Mouse (Mus musculus) forebrain, embryonic 15.5 days (tissue): ENCODE data around the gene Trdn. TPM values are rescaled to one million over a fixed set of nuclear protein-coding genes. Genes with fewer than 3 reads are reported as not detected.

Experiments used
- ATAC-seq: fragments of 200-750 bp; cut with Nextera tagmentation; replicated peaks from 2 replicates; pipeline ENCODE4 v1.8.0; 2017; ENCODE audit warnings: mild to moderate bottlenecking, moderate TSS enrichment, moderate library complexity
- H3K27ac ChIP-seq: fragments of 300-500 bp; sonication (generic); replicated peaks from 2 replicates; pipeline ENCODE4 v1.5.1; 2015; ENCODE audit warnings: mild to moderate bottlenecking, inconsistent platforms
- H3K27me3 ChIP-seq: fragments of 300-500 bp; sonication (generic); 2 replicates; pipeline ENCODE4 v1.6.1; 2015; ENCODE audit warnings: inconsistent platforms
- H3K36me3 ChIP-seq: fragments of 300-500 bp; sonication (generic); 2 replicates; pipeline ENCODE4 v1.6.1; 2015; ENCODE audit warnings: mild to moderate bottlenecking, inconsistent platforms
- H3K4me1 ChIP-seq: fragments of 300-500 bp; sonication (generic); 2 replicates; pipeline ENCODE4 v1.6.1; 2015; ENCODE audit warnings: inconsistent platforms
- H3K4me2 ChIP-seq: fragments of 300-500 bp; sonication (generic); replicated peaks from 2 replicates; pipeline ENCODE4 v1.6.1; 2015; ENCODE audit warnings: mild to moderate bottlenecking, inconsistent platforms
- H3K4me3 ChIP-seq: fragments of 300-500 bp; sonication (generic); 2 replicates; pipeline ENCODE4 v1.5.1; 2015; ENCODE audit warnings: mild to moderate bottlenecking, inconsistent platforms
- H3K9ac ChIP-seq: fragments of 300-500 bp; sonication (generic); replicated peaks from 2 replicates; pipeline ENCODE4 v1.6.1; 2015; ENCODE audit warnings: mild to moderate bottlenecking, inconsistent platforms
- H3K9me3 ChIP-seq: fragments of 300-500 bp; sonication (generic); 2 replicates; pipeline ENCODE4 v1.6.1; 2016; ENCODE audit warnings: inconsistent platforms
- WGBS: fragments of 180-500 bp; shearing (Covaris S2); methylation state at CpG from one replicate; pipeline ENCODE4 v1.1.7; 2015; ENCODE audit warnings: mixed read lengths; 5-methylcytosine and 5-hydroxymethylcytosine counted together
- polyA plus RNA-seq: library from polyadenylated mRNA; unstranded; fragments of >200 nt; fragmentation: Nextera tagmentation; extraction: Ambion mirVana; gene quantifications from 2 replicates; pipeline ENCODE4 v1.2.1, GENCODE M21; 2015

Gene Trdn
- polyA plus RNA-seq, result 0.05 and 0.17 TPM in 2 replicates

- WGBS, result 90% methylated on average over 1 of the region's 1 CpGs
- no peaks in the 10 kb centered on the region for H3K27me3 ChIP-seq
- H3K9me3 ChIP-seq, result no peaks in the 10 kb centered on the region
- H3K4me1 ChIP-seq, result peaks cover 10% of the 10 kb centered on the region
- H3K9ac ChIP-seq, result no peak within 1 kb of the TSS
- no peaks in the 10 kb centered on the region for H3K36me3 ChIP-seq
- H3K4me3 ChIP-seq, result no peak within 1 kb of the TSS
- H3K4me2 ChIP-seq, result no peak within 1 kb of the TSS
- no peak for ATAC-seq
- no peak within 1 kb of the TSS for H3K27ac ChIP-seq
Measured at GRCm38 (mm10) chr10:33080254-33080653, at the start of gene Trdn. Gene Trdn, plus strand, starts transcription at chr10:33080554.

GRCm38 (mm10) chr10:33060771-33061170 is 19.6 kb upstream of the Trdn start:
- Histone ChIP-seq H3K27me3 (no peaks in the 10 kb centered on the region), H3K9me3 (no peaks in the 10 kb centered on the region), H3K4me3 (no peak overlapping the region), H3K27ac (no peak overlapping the region), H3K9ac (no peak overlapping the region), H3K4me1 (no peaks in the 10 kb centered on the region), H3K36me3 (no peaks in the 10 kb centered on the region), H3K4me2 (no peak overlapping the region)
- 89% methylated on average over 1 of the region's 1 CpGs for WGBS
- no peak for ATAC-seq

GRCm38 (mm10) chr10:33065566-33065965 is 14.8 kb upstream of the Trdn start:
- Histone ChIP-seq H3K27ac (no peak overlapping the region), H3K36me3 (no peaks in the 10 kb centered on the region), H3K27me3 (no peaks in the 10 kb centered on the region), H3K9me3 (no peaks in the 10 kb centered on the region), H3K4me1 (no peaks in the 10 kb centered on the region), H3K9ac (no peak overlapping the region), H3K4me2 (no peak overlapping the region), H3K4me3 (no peak overlapping the region)
- no peak for ATAC-seq
- WGBS, result 95% methylated on average over 1 of the region's 1 CpGs

- no peak overlapping the region for H3K4me2 ChIP-seq
- H3K9ac ChIP-seq, result no peak overlapping the region
- H3K27ac ChIP-seq, result no peak overlapping the region
- H3K27me3 ChIP-seq, result no peaks in the 10 kb centered on the region
- no peaks in the 10 kb centered on the region for H3K9me3 ChIP-seq
- H3K4me1 ChIP-seq, result no peaks in the 10 kb centered on the region
- ATAC-seq, result no peak
- WGBS, result 82% methylated on average over 3 of the region's 3 CpGs
- no peaks in the 10 kb centered on the region for H3K36me3 ChIP-seq
- H3K4me3 ChIP-seq, result no peak overlapping the region
Measured at GRCm38 (mm10) chr10:33073126-33073525, 7.2 kb upstream of the Trdn start.

- 32% methylated on average over 2 of the region's 2 CpGs for WGBS
- Histone ChIP-seq H3K9ac (no peak overlapping the region), H3K4me1 (peaks cover 10% of the 10 kb centered on the region), H3K36me3 (no peaks in the 10 kb centered on the region), H3K9me3 (no peaks in the 10 kb centered on the region), H3K4me3 (no peak overlapping the region), H3K27ac (peak overlapping the region; percentile 36; the same call in 1 of the 2 replicates), H3K4me2 (no peak overlapping the region), H3K27me3 (no peaks in the 10 kb centered on the region)
- ATAC-seq, result peak; percentile 76
Measured at GRCm38 (mm10) chr10:33082151-33082844, 1.9 kb downstream of the Trdn start.

- no peak overlapping the region for H3K4me2 ChIP-seq
- no peaks in the 10 kb centered on the region for H3K27me3 ChIP-seq
- H3K9me3 ChIP-seq, result no peaks in the 10 kb centered on the region
- no peak overlapping the region for H3K9ac ChIP-seq
- ATAC-seq, result peak; percentile 42
- peaks cover 10% of the 10 kb centered on the region for H3K4me1 ChIP-seq
- no peaks in the 10 kb centered on the region for H3K36me3 ChIP-seq
- H3K4me3 ChIP-seq, result no peak overlapping the region
- WGBS, result 78% methylated on average over 1 of the region's 1 CpGs
- H3K27ac ChIP-seq, result no peak overlapping the region
Measured at GRCm38 (mm10) chr10:33082961-33083626, 2.7 kb downstream of the Trdn start.

GRCm38 (mm10) chr10:33083627-33084158 is 3.3 kb downstream of the Trdn start:
- H3K9me3 ChIP-seq, result no peaks in the 10 kb centered on the region
- H3K27ac ChIP-seq, result no peak overlapping the region
- H3K4me3 ChIP-seq, result no peak overlapping the region
- peaks cover 10% of the 10 kb centered on the region for H3K4me1 ChIP-seq
- H3K27me3 ChIP-seq, result no peaks in the 10 kb centered on the region
- no peak overlapping the region for H3K4me2 ChIP-seq
- WGBS, result 44% methylated on average over 5 of the region's 5 CpGs
- H3K36me3 ChIP-seq, result no peaks in the 10 kb centered on the region
- peak; percentile 67 for ATAC-seq
- no peak overlapping the region for H3K9ac ChIP-seq

GRCm38 (mm10) chr10:33088403-33088802 is 8.0 kb downstream of the Trdn start:
- peaks cover 5% of the 10 kb centered on the region for H3K4me1 ChIP-seq
- no peak overlapping the region for H3K27ac ChIP-seq
- H3K4me2 ChIP-seq, result no peak overlapping the region
- H3K9me3 ChIP-seq, result no peaks in the 10 kb centered on the region
- no peaks in the 10 kb centered on the region for H3K36me3 ChIP-seq
- H3K9ac ChIP-seq, result no peak overlapping the region
- ATAC-seq, result no peak
- H3K27me3 ChIP-seq, result no peaks in the 10 kb centered on the region
- H3K4me3 ChIP-seq, result no peak overlapping the region

GRCm38 (mm10) chr10:33092400-33092799 is 12.0 kb downstream of the Trdn start:
- Histone ChIP-seq H3K27ac (no peak overlapping the region), H3K4me3 (no peak overlapping the region), H3K9ac (no peak overlapping the region), H3K27me3 (no peaks in the 10 kb centered on the region), H3K36me3 (no peaks in the 10 kb centered on the region), H3K4me1 (no peaks in the 10 kb centered on the region), H3K4me2 (no peak overlapping the region), H3K9me3 (no peaks in the 10 kb centered on the region)
- ATAC-seq, result no peak
- 69% methylated on average over 1 of the region's 1 CpGs for WGBS

- no peaks in the 10 kb centered on the region for H3K27me3 ChIP-seq
- H3K4me2 ChIP-seq, result no peak overlapping the region
- no peak for ATAC-seq
- H3K27ac ChIP-seq, result no peak overlapping the region
- H3K4me3 ChIP-seq, result no peak overlapping the region
- H3K9me3 ChIP-seq, result no peaks in the 10 kb centered on the region
- H3K9ac ChIP-seq, result no peak overlapping the region
- H3K36me3 ChIP-seq, result no peaks in the 10 kb centered on the region
- H3K4me1 ChIP-seq, result no peaks in the 10 kb centered on the region
Measured at GRCm38 (mm10) chr10:33107942-33108341, 27.6 kb downstream of the Trdn start.

- Histone ChIP-seq H3K36me3 (no peaks in the 10 kb centered on the region), H3K4me3 (no peak overlapping the region), H3K9ac (no peak overlapping the region), H3K4me2 (no peak overlapping the region), H3K27me3 (no peaks in the 10 kb centered on the region), H3K4me1 (no peaks in the 10 kb centered on the region), H3K9me3 (no peaks in the 10 kb centered on the region), H3K27ac (no peak overlapping the region)
- ATAC-seq, result no peak
Measured at GRCm38 (mm10) chr10:33123028-33123427, 42.7 kb downstream of the Trdn start.

GRCm38 (mm10) chr10:33144911-33145310 is 64.6 kb downstream of the Trdn start:
- H3K27me3 ChIP-seq, result no peaks in the 10 kb centered on the region
- H3K36me3 ChIP-seq, result no peaks in the 10 kb centered on the region
- no peak for ATAC-seq
- H3K4me3 ChIP-seq, result no peak overlapping the region
- no peaks in the 10 kb centered on the region for H3K4me1 ChIP-seq
- H3K27ac ChIP-seq, result no peak overlapping the region
- H3K4me2 ChIP-seq, result no peak overlapping the region
- H3K9ac ChIP-seq, result no peak overlapping the region
- no peaks in the 10 kb centered on the region for H3K9me3 ChIP-seq
- 78% methylated on average over 1 of the region's 1 CpGs for WGBS
